Mouse (Mus musculus) erythroblast, embryonic 14.5 days (primary cell): ENCODE data around the gene Pkd1l2.

Experiments
- GATA1 ChIP-seq: IDR thresholded peaks from 2 replicates; pipeline ENCODE4 v1.6.1; 2012; ENCODE audit warnings: low read length, inconsistent platforms, mixed read lengths
- TAL1 ChIP-seq: IDR thresholded peaks from 3 replicates; pipeline ENCODE4 v1.6.1; 2012; ENCODE audit warnings: low read length, inconsistent platforms, mixed read lengths

DNA sequence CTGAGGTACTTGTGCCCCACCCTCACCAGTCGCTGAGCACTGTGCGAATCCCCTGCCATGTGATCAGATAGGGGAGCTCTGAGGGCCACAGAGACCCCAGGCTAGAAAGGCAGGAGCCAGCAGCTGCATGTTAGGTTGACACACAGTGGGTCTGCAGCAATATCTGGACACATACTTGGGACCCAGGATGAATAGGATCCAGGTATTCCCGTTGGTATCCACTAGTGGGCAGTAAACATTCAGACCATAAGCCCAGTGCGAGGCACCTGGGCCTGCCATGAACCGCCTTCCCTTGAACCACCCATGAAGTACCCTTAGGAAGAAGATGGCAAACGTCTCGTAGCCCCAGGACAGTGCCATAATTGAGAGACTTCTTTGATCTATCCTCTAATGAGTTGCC, 32.8 kb downstream of the Pkd1l2 start:
- TF ChIP-seq TAL1 (no peak), GATA1 (no peak)
